Mouse (Mus musculus): ENCODE measurements around the gene Cpsf4l.

Gene Cpsf4l

DNA sequence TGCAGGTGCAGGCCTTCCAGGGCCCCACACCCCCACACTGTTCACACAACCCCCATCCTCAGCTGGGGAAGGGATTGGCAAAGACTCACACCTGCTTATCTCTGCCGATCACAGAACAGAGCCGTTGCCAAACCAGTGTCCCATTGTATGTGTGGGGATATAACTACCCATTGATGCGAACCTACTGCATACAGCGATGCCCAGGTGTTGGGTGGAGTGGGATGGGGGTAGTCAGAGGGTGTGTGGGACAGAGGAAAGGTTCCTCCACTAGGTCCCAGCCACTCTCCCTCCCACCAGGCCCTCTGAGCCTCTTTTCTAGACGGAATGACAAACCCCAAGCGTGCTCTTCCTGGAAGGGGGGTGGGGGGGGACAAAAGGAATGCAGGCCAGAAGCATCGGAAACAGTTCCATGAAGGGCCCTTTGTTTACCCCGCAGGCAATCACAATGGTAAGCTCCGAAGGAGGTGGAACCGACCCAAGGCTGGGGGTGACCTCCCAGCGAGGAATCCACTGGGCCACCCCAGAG, at the start of gene Cpsf4l:
TSS of gene Cpsf4l (minus strand) at position 287 of the 526 bp plus-strand sequence.
- no peak for DNase-seq (ENCODE audit: low read depth)

DNA sequence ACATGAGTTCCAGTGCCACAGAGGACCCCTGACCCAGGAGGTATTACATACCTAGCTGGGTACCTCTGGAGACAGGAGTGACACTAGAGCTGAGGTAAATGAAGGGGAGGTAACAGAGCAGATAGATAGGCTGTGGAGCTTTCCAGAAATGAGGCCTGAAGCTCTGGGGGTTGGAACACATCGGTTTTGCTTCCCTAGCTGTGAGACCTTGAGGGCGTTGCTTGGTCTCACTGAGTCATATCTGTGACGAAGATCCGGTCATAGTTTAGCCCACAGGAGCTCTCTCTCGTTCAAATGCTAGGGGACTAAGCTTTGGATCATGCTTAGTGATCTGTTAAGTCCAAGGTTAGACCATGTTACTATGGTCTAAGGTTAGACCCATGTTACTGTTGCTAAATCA, 49.0 kb upstream of the Cpsf4l start:
- no peak for DNase-seq (ENCODE audit: low read depth)

DNA sequence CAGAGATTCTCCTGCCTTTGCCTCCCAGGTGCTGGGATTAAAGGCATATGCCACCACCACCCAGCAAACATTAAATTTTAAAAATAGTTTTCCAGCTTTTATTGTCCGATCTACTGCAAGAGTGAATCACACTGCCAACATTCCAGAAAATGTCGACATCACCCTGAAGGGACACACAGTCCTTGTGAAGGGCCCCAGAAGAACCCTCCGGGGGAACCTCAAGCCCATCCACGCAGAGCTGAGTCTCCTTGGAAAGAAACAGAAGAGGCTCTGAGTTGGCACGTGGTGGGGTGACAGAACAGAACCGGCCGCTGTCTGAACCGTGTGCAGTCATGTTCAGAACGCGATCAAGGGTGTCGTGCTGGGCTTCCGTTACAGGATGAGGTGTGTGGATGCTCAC, 46.8 kb upstream of the Cpsf4l start:
- no peak for DNase-seq (ENCODE audit: low read depth)

DNA sequence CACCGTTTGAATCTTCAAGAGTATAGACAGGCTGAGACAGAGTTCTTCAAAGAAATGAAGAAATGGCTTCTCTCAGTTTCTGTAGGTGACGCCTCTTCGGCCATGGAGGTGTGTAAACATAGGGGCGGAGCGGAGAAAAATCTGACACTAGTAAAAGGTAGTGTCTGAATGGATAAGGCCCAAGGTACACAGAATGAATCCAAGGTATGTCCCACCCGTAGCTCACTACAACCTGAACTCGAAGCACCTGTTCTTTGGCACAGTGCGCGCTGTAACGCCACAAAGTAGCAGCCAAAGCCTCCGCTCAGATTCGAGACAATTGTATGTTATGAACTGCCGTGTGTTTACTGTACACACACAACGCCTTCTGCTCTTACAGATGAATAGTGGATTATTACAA, 46.1 kb upstream of the Cpsf4l start:
- DNase-seq (ENCODE audit: low read depth), result no peak

DNA sequence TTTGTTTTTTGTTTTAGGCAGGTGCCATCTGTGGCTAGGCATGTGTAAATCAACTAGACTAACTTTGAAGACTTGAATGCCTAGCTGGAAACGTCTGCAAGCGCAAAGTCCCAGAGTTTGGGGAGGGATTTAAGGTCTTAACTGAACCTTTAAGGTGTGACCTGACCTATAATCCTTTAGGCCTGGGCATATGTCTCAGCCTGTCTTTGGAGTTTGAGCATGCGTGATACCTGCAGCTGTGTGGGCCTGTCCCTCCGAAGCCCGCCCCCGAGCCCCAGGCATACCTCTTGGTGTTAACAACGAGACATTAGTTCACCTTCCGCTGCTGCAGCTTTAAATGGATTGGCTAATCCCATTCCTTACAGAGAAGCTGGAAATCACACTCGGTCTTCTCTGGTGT, 45.0 kb upstream of the Cpsf4l start:
- no peak for DNase-seq (ENCODE audit: low read depth)

DNA sequence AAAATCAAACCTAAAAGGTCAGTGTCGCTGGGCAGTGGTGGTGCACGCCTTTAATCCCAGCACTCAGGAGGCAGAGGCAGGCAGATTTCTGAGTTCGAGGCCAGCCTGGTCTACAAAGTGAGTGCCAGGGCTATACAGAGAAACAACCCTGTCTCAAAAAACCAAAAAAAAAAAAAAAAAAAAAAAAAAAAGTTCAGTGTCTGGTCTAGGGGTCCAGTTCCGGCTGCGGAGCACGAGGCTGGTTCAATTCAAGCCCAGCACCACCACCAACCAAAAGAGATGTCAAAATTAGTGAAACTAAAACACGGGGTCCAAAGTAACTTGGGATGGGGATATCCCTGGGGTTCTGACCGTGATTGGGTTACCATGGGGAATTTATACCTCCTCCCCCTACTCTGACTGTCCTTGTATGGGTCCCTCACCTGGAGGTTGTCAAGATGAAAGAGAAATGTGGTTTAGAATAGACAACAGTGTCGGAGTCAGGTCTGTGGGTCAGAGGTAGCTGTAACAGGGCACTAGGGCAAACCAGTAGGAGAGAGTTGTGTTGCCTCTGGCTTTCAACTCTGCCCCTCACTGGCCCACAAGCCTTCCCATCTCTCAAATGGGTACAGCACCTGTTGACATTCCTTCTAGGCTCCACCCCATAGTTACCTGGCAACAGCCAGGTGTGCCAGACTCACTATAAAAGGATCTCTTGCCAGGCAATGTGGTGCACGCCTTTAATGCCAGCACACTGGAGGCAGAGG, 43.0 kb upstream of the Cpsf4l start:
- no peak for DNase-seq (ENCODE audit: low read depth)

DNA sequence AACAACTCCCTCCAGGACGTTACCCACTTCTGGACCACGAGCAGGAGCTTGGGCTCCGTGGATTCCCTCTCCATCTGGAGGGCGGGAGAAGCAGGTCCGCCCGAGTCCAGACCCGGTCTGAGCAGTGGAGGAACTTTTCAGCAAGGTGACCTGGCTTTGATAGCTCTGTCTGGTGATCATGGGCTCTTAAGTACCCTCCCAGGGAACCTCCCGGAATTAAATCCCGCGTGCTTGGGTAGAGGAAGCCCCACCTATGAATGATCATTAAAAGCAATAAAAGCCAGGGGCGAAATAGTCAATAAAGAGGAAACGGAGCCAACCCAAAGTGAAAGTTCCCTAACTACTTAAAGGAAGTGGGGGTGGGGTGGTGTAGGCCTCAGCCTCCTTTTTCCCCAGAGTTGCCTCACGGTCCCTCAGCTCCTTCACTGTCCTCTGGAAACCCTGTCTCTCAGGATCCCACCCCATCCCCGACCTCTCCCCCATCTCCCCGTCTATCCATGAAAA, 42.4 kb upstream of the Cpsf4l start:
- no peak for DNase-seq (ENCODE audit: low read depth)

DNA sequence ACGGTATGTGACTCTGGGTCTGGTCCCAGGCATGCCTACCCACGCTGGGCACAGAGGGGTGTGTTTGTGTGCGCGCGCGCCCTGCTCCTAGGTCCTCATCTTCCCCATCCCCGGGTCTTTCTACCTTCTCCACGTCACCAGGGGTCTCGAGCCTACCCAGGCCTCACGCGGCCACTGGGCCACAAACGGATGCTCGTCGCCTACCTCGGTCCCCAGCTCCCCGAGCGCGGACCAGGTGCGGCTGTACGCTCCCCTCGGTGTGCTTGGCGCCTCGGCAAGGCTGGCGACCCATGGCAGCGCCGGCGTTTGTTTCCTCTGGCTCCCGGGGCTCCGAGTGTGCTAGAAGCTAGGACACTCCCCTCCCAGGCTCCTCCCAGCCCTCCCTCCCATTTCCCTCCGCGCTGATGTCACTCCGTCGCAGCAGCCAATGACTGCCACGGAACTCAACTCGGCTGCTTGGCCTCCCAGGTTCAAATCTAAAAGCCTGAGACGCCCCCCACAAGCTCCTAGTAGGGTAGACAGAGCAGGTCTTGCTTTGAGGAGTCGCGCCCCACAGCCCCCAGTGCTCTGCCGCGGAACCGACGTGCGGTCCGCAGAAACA, 41.8 kb upstream of the Cpsf4l start, which contains the start of gene Cdc42ep4:
TSS of gene Cdc42ep4 (minus strand) at position 398 of the 601 bp plus-strand sequence.
- peak; percentile 92 for DNase-seq (ENCODE audit: low read depth)

DNA sequence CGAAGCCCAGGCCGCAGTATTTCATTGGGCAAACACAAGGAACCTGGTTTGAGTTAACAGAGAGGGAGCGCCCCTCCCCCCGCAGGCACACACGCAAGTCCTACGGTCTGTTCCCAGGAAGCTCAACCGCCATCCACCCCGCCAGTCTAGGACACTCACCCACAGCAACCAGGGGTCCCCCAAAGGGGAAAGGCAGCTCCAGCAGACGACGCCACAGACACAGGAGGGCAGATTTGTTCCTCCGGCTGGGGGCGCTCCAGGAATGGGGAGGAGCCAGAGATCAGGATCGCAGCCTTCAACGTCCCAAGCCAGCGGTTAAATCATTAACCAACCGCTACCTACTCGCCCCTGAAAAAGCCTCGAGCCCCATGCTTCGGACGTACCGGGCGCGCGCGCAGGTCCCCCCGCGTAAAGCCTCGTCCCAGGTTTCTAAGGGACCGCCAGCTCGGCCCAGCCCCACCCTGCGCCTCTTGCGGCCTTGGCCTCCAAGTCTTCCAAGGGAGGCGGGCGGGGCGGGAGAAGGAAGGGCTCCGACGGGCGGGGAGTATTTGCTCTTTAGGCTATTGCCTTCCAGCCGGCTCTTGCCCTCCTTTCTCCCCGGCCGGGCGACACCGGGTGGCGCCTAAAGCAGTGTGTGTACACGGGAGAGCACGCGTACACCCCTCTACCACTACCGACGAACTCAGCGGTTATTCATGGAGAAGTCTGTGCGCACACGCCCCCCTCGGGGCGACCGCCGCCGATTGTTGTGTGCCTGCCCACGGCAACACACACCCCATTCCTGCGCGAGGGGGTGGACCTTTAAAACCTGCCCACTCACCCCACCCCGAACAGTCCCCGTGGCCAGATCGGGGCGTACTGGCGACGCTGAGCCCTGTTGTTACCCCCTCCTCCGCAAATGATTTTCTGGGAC, 41.0 kb upstream of the Cpsf4l start:
- peak; percentile 78 for DNase-seq (ENCODE audit: low read depth)

DNA sequence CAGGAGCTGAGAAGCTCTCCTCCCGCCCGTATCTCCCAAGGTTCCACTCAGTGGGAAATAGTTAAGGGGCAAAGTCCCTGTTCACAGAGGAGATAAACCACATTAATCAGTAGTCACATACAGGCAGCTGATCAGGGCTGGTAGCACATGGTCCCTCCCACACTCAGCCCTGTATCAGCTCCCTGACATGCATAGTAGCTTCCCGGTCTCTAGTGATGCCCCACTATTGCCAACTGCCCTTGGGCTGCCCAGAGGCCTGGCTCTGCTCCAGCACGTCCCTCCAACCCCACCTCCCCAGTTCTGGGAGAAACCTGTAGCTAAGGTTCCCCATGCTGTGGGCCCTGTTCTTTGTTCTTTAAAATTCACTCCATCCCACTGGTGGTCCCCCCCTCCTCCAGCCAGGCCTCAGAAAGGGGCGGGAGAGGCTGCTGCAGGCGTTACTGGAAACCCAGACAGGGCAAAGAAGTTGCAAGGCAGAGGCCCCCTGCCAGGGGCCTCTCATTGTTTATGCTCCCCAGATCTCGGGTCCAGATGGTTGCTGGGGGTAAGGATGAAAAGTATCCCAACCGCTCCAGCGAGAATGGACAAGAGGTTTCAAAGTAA, 40.0 kb upstream of the Cpsf4l start:
- peak; percentile 63 for DNase-seq (ENCODE audit: low read depth)

DNA sequence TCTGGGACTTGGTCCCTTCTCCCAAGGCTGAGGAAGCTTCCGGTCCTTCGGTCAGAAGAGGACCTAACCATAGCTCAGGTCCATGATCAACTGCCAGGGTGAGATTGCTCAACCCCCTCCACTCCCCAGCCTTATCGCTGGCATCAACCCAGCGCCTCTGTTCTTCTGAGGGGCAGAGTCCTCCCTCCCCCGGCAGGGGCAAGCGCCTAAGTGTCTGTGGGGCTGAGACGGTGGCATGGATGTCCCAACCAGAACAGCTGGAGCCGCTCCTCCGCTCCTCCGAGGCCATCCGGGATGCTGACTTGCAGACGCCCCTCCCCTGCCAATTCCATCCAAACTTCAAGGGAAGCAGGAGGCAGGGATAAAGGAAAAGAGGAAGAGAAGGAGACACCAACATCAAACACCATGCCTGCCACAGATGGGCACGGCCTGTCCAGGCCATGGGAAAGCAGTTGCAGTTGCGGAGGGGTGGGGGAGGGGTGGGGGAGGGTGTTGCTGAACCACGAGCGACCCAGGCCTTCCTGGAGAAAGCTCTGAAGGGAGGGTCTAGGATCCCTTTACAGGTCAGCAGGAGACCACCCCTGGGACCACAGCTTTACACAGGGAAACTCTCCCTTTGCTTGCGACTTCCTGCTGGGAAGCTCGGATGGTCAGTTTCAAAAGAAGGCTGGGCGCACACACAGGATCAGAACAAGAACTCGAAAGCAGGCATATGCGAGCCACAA, 39.1 kb upstream of the Cpsf4l start:
- DNase-seq (ENCODE audit: low read depth), result no peak

DNA sequence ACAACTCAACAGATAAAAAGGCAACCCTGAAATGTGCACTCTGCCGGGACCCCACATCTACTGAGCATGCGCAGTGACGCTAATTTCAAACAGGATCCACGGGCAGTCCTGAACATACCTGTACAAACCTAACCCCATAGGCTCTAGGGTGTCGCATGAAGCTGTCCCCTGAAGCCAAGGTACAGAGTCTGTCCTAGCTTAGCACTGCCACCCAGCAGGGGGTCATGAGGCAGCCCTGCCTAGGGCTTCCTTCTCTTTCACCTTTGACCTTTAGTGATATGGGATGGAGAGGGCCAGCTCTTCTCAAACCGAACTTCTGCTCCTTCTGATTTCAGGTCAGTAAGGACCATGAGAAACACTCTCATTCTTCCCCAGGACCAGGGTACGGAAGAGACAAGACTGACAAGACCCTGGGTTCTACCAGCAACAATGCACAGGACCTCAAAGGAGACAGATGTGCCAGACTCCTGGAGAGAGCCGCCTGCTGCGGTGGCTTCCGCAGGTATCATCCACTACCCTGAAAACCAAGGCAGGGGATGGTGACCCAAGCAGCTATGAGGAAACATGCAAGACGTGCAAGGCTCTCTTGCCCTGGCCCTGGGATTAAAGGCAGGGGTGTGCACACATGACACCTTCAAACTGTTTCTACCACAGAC, 38.0 kb upstream of the Cpsf4l start:
- DNase-seq (ENCODE audit: low read depth), result no peak

DNA sequence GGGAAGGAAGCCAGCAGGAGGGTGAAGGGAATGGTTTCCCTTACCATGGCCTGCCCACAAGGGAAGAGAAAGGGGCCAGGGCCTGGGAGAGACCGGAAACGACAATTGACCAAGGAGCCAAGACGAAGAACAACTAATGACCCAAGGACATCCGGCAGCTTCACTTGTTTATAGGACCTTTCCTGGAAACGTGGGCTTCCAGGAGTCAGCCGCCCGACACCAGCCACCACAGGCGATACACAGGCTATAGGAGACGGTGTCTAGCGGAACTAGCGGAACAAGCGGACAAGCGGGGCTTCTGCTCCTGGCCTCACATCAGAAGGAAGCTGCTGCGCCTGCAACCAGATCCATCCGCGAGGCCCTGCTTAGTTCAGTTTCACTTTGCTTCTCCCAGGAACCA, 37.2 kb upstream of the Cpsf4l start:
- DNase-seq (ENCODE audit: low read depth), result no peak

DNA sequence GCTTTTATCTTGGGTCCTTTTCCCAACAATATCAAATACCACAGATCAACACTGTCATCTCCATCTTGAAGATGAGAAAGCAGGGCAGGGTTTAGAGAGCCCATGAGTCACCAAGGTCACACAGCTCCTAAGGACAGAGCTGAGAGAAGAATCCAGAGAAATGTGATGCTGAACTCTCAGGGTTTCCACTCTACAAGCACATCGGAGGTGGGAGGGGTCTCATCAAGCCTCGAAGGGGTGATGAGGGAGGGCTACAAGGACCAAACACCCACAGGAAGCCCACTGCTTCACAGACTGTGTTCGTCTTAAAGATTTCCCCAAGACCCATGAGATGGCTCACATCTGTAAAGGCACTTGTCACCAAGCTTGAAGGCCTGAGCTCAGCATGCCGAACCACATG, 36.1 kb upstream of the Cpsf4l start:
- DNase-seq (ENCODE audit: low read depth), result no peak

DNA sequence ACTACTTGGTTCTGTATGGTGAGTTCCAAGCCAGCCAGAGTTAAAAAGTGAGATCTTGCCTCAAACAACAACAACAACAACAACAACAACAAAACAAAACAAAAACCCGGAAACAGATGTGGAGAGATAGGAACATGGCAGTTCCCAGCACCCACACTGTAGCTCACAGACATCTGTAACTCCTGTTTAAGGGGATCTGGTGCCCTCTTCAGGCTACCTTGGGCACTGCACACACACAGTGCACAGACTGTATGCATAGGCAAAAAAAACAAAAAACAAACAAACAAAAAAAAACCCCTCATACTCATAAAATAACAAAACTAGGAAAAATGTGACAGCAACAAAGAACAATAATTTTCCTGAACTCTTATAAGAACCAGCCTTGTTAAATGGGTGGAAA, 33.2 kb upstream of the Cpsf4l start:
- DNase-seq (ENCODE audit: low read depth), result no peak

DNA sequence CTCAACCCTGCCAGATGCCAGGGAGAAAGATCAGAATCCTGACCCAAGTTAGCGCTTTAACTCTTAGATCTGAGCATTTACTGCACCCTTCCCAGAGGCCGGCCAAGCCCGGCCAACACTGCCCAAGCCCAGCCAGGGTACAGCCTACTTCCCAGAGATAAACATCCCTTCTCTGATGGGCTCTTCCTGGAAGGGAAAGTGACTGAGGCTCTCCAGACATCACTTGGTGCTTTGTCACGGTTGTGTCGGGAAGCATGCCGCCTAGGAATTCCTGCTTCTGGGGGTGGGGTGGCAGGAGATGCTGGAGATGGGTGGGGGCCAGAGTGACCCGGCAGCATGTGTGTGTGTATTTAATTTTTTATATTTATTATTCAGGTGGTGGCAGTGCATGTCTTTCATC, 30.3 kb upstream of the Cpsf4l start:
- no peak for DNase-seq (ENCODE audit: low read depth)

DNA sequence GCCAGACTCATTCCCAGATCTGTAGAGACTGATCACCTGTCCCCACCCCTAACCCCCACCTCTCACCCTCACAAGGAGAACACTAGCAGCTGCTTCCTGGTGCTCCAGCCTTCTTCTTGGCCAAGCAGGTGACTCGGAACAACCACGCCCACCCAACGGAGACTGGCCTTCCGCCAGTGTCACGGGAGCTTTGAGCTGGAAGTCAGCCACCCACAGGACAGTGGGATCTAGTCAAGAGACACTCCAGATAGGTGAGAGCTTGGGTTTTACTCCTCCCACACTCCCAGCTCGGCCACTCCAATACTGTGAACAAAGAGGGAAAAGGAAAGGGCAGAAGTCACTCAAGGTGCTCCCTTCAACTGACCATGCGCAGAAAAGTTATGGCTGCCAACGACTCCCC, 29.4 kb upstream of the Cpsf4l start:
- DNase-seq (ENCODE audit: low read depth), result no peak

DNA sequence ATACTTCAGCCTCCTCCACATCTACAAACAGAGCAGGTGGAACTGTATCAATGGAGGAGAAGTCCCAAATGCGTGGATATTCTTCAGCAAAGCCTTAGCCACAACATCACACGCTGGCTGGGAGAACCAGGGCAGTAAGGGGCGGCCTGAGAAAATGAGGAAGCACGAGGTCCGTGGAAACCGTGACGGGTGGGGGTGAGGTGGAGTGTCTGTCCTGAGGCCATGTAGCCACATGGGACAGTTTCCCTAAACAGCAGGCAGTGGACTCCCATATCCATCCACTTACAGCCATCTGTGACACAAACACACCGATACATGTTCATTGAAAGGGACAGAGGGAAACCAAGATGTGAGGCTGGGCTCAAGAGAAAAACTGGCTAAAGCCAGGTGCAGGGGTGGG, 28.1 kb upstream of the Cpsf4l start:
- DNase-seq (ENCODE audit: low read depth), result no peak

DNA sequence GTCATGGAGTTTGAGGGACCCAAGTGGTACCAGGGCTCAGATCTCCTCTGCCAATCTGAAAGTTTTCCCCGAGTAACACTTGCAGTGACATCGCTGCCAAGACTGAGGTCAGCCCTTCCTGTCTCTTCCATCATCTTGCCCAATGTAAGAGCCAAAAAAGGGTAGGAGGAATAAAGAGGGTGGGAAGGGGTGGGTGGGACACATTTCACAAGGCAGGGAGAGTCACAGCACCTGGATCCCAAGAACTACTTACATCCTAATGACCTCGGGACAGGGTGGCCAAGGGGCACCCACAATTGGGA, 27.7 kb upstream of the Cpsf4l start:
- DNase-seq (ENCODE audit: low read depth), result no peak

DNA sequence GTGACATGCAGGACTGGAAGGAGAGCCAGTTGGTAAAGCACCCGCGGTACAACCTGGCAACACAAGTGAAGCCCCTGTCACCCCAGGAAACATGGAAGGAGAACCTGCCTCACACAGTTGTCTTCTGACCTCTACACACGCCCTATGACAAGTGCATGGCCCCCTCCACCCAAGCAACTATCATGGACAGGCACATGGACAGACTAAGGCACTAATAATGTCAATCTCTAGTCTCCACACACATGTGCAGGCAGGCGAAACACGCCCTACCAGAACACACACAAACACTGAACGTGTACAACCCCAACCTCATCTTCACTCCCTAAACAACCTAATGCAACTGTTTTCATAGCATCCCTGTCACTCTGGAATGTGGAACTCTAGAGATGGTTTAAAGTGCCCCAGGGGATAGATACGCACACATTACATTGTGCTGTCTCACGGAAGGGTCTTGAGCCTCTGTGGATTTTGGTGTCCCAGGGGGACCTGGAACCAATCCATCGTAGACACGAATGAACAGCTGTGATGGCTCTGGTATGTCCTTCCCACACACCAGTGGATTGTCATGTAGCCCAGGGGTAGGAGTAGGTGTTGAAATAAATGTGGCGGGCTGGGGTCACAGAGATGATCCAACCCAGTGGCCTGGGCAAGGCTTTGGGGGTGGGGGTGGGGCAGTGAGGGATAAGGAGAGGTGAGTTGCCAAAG, 27.2 kb upstream of the Cpsf4l start:
- no peak for DNase-seq (ENCODE audit: low read depth)

Measured in c-Kit-positive CD71-positive TER-119-negative erythroid progenitor cells, embryonic 14.5 days (primary cell).